Mouse (Mus musculus) cerebellum, postnatal 36 days (tissue): ENCODE measurements around the gene Fbxl22.

Experiments used
- DNase-seq, 2 experiments: peaks; one replicate each; pipeline ENCODE4 v3.0.0; 2021 to 2022; ENCODE audit warnings: mixed read lengths in 2 of 2

Fbxl22 gene

DNA sequence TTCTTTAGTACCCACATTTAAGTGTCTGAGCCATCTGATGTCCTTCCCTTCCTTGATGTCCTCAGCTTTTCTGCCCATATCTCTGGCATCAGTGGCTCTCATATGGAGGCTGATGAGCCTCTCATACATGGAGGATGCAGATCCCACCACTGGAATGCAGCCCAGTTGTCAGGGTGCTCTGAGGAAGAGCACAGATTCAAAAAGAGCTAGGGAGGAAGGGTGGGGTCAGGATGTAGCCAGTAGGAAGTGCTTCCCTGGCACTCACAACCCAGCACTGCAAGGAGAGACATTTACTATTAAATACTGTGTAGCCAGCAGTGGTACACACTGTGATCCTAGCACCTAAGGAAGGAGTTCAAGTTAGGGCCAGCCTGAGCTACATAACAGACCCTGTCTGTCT is 8.0 kb downstream of the Fbxl22 start:
- DNase-seq = no peak

DNA sequence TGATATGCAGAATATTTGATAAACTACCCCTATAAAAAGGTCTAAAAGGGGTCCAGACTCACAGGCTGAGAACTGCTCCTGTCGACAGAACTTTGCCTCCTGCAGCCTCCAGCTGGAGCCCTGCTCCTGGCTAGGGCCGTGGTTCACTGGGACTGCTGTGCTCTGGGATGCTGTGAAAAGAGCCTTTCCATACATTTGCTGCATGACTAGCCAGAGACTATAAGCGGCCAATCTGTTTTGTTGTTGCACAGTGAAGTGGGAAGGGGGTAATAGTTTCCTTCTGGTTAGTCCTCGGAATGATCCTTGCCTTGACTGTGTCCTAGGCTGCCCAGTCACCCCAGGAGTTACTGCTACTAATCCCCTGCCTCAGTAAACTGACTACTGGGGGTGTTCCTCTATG is 8.4 kb downstream of the Fbxl22 start:
- no peak for DNase-seq

GRCm38 (mm10) chr9:66505141-66505917 is 9.1 kb downstream of the Fbxl22 start:
- DNase-seq = no peak

- no peak for DNase-seq
These were observed 9.9 kb downstream of the Fbxl22 start for GRCm38 (mm10) chr9:66504518-66504917.

DNA sequence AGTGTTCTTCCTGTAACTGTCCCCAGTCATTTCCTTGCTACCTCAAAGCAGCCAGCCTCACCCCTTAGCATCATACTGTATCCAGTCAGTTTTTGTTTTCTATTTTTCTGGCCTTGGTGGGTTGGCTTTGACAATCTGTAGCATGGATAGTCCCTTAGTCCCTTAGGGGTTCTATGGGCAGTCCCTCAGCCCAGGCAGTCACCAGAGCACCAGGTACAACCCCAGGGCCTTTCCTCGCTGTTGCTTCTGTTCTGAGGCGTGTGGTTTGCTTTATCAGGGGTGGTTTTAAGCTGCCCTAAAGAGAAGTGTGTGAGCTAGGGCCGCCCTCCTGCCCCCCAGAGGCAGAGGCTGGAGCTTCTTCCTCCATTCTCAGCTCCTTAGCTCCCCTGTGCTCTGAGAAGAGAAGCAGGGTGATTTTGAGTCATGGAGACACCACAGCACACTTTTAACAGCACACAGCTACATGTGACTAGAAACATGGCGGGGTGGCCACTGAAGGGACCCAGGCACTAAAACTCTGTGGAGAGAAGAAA is 10.4 kb downstream of the Fbxl22 start:
- no peak for DNase-seq

DNA sequence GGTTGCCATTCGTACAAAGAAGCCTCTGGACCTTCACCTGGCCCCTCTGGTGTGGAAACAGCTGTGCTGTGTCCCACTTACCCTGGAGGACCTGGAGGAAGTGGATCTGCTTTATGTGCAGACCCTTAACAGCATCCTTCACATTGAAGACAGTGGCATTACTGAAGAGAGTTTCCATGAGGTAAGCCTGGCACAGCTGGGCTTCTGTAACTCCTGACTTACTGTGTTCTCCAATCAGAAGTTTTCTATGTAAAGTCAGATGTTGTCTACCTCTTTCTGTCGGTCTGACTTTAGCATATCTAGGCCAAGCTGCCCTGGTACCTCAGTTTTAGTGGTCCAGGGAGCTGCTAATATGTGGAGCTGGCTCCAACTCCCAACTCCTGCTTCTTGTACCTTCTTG is 13.1 kb downstream of the Fbxl22 start:
- DNase-seq = no peak

- DNase-seq = no peak
These were observed 20.4 kb downstream of the Fbxl22 start for GRCm38 (mm10) chr9:66493992-66494391.

DNA sequence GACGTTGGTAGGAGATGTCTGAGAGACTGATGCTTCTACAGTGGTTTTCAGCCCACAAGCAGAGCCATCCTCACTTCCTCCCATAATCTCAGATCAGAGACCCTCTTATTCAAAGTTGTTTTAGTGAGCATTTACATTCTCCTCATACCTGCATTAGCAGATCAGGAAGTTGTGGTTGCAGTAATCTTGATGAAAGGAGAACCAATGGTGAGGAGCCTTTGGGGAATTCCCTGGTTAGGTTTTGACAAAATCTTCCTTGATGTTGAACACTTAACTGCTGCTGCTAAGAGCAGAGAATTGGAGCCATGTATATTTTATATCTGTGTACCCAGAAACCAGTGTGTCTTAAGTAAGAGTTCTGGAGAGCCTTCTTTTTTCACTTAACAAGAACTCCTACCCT is 22.0 kb downstream of the Fbxl22 start:
- no peak for DNase-seq

DNA sequence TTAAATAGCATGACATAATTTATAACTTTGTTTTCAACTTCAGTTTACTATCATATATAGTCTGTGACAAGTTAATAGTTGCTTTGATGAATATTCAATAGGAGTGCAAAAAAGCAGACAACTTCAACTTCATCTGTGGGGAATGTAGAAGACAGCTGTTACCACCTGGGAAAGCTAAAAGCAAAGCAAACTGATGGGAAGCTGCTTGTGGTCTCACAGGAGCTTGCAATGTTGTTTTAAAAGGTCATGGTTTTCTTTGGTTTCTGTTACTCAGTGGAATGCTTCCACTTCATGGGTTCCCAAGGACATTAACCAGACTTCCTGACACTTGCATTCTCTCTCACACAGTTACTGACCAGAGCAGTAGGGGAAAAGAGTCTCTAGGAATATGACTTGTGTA is 25.6 kb downstream of the Fbxl22 start:
- DNase-seq = no peak

DNA sequence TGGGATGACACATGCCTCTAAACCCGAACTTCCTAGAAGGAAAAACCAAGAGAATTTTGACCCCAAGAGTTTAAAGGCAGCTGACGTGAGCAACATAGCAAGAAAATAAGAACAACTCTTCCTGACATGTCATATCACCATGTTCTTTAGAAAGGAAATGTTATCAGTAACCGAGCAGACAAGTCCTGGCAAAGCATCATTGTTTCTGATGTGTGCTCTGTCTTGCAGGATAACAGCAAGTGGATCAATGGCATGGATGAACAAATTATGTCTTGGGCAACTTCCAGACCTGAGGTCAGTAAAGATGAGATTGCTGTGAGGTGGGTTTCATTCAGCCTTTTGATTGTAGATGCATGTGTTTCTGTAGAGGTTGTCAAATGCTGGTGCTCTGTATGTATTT is 31.0 kb downstream of the Fbxl22 start:
- DNase-seq = no peak

- DNase-seq = no peak
These were observed 36.6 kb downstream of the Fbxl22 start for GRCm38 (mm10) chr9:66477785-66478184.

- DNase-seq = peak; percentile 16 to 33
These were observed 49.3 kb downstream of the Fbxl22 start for GRCm38 (mm10) chr9:66465087-66465486.
